Mouse (Mus musculus): ENCODE measurements around the gene Krt7. TPM values are rescaled to one million over a fixed set of nuclear protein-coding genes. Genes with fewer than 3 reads are reported as not detected.
A peak's percentile ranks its signal among the peaks of the same experiment; 100 is the strongest.

Gene Krt7
- polyA plus RNA-seq, 1 experiment from 2014 or later, result 2.9 TPM

MicroRNA genes within 50 kb of the gene (microRNA counts, 519-probe panel; counts per million panel counts)
- microRNA mmu-miR-1941-3p (2,819 counts per million, percentile 13 among the panel's probes with 10 or more counts), microRNA mmu-miR-1941-5p (114 counts per million)

Small RNA genes lying within 50 kb of the gene (microRNA-seq; reads per million reads assigned to microRNA genes)
- gene Mir1941, result not detected

Other genes starting within 250 kb of the Krt7 start
- gene Acvr1b, start 237.0 kb upstream of the Krt7 start, polyA plus RNA-seq (2015; fragmentation: Nextera tagmentation; extraction: Ambion mirVana), result 1.0 and 1.6 TPM in 2 replicates
- 0.29 and 0.44 TPM in 2 replicates for gene Grasp, start 186.9 kb upstream of the Krt7 start, polyA plus RNA-seq (2015; fragmentation: Nextera tagmentation; extraction: Ambion mirVana)
- gene Nr4a1, start 156.8 kb upstream of the Krt7 start, polyA plus RNA-seq (2015; fragmentation: Nextera tagmentation; extraction: Ambion mirVana), result 0.43 and 0.56 TPM in 2 replicates
- 29.6 and 31.7 TPM in 2 replicates for gene Atg101, start 126.8 kb upstream of the Krt7 start, polyA plus RNA-seq (2015; fragmentation: Nextera tagmentation; extraction: Ambion mirVana)
- gene 6030408B16Rik, start 117.8 kb upstream of the Krt7 start, polyA plus RNA-seq (2015; fragmentation: Nextera tagmentation; extraction: Ambion mirVana), result 0.13 and 0.22 TPM in 2 replicates
- 0.10 TPM in 2 replicates for gene Krt80, start 40.9 kb upstream of the Krt7 start, polyA plus RNA-seq (2015; fragmentation: Nextera tagmentation; extraction: Ambion mirVana)
- gene Krt87, start 27.8 kb downstream of the Krt7 start, polyA plus RNA-seq (2015; fragmentation: Nextera tagmentation; extraction: Ambion mirVana), result not detected in 2 replicates
- not detected in 2 replicates for gene Krt88, start 36.7 kb downstream of the Krt7 start, polyA plus RNA-seq (2015; fragmentation: Nextera tagmentation; extraction: Ambion mirVana)
- gene Krt81, start 52.7 kb downstream of the Krt7 start, polyA plus RNA-seq (2015; fragmentation: Nextera tagmentation; extraction: Ambion mirVana), result not detected in 2 replicates
- not detected in 2 replicates for gene Krt86, start 62.4 kb downstream of the Krt7 start, polyA plus RNA-seq (2015; fragmentation: Nextera tagmentation; extraction: Ambion mirVana)
- not detected in 2 replicates for gene Krt83, start 80.5 kb downstream of the Krt7 start, polyA plus RNA-seq (2015; fragmentation: Nextera tagmentation; extraction: Ambion mirVana)
- gene Gm49425, start 106.2 kb downstream of the Krt7 start, polyA plus RNA-seq (2015; fragmentation: Nextera tagmentation; extraction: Ambion mirVana), result not detected in 2 replicates
- not detected in 2 replicates for gene Krt84, start 121.8 kb downstream of the Krt7 start, polyA plus RNA-seq (2015; fragmentation: Nextera tagmentation; extraction: Ambion mirVana)
- not detected in 2 replicates for gene Krt82, start 139.6 kb downstream of the Krt7 start, polyA plus RNA-seq (2015; fragmentation: Nextera tagmentation; extraction: Ambion mirVana)
- gene Krt90, start 151.9 kb downstream of the Krt7 start, polyA plus RNA-seq (2015; fragmentation: Nextera tagmentation; extraction: Ambion mirVana), result not detected in 2 replicates
- gene Krt75, start 162.9 kb downstream of the Krt7 start, polyA plus RNA-seq (2015; fragmentation: Nextera tagmentation; extraction: Ambion mirVana), result not detected in 2 replicates
- not detected in 2 replicates for gene Gm5414, start 217.1 kb downstream of the Krt7 start, polyA plus RNA-seq (2015; fragmentation: Nextera tagmentation; extraction: Ambion mirVana)
- gene Gm5478, start 236.3 kb downstream of the Krt7 start, polyA plus RNA-seq (2015; fragmentation: Nextera tagmentation; extraction: Ambion mirVana), result not detected in 2 replicates